ENCODE assay signal across 21 mouse cellular contexts in the genomic region with DNA sequence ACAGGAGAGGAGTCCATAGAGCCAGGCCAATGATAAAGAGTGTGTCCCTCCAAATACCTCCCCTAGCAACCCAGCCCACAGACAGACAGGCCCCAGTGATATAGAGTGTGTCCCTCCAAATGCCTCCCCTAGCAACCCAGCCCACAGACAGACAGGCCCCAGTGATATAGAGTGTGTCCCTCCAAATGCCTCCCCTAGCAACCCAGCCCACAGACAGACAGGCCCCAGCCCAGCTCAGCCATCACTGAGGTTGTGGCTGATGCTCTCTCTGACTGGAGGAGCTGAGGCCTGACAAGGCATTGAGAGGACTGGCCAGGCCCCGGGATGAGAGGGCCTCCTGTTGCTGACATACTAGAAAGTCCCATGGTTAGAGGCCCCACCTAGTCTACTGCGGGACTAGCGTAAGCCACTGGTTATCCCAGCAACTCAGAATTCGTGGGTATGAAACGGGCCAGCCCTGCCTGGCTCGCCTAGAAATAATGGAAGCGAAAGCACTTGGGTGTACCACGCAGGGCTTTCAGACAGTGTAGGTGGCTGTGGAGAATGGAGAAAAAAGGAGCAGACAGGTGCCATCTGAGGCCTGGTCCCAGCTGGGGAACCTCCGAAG. TPM values are rescaled to one million over a fixed set of nuclear protein-coding genes. Genes with fewer than 3 reads are reported as not detected.
DNase-seq lines count a peak whose midpoint lies in the region; TF ChIP-seq lines count a peak whose summit lies in the region.
"Had no signal": no experiment of that assay in that cellular context is flagged by ENCODE, and none has a peak within 500 bp of the region (broad histone marks: within the 10 kb centered on the region; RNA-seq: fewer than 3 reads in every experiment).

No protein-coding gene starts in this region.

- H3K36me3 ChIP-seq in spleen, adult 2 months (ENCODE audit: control insufficient read depth, insufficient read depth, low read length): no peaks in the 10 kb centered on the region
- H3K36me3 ChIP-seq: embryonic facial prominence, embryonic 13.5 days; forebrain, embryonic 12.5 days; G1E; heart, embryonic 15.5 days; hindbrain, embryonic 13.5 days had no signal

- H3K4me3 ChIP-seq in spleen, adult 2 months (ENCODE audit: extremely low read depth, insufficient read depth, insufficient read length): peak overlapping the region; percentile 31; the same call in 1 of the 2 replicates
- H3K4me3 ChIP-seq in bone marrow, adult 2 months (replicated peaks; ENCODE audit: control insufficient read depth, low read depth, low read length): peak overlapping the region; percentile 18
- H3K4me3 ChIP-seq: embryonic facial prominence, embryonic 13.5 days; forebrain, embryonic 12.5 days; heart, adult 2 months; heart, embryonic 15.5 days; hindbrain, embryonic 13.5 days had no signal

- peaks cover 5% of the 10 kb centered on the region; the same call in 1 of the 2 replicates for H3K4me1 ChIP-seq in spleen, adult 2 months (ENCODE audit: control insufficient read depth, insufficient read depth, insufficient read length)
- H3K4me1 ChIP-seq in bone marrow, adult 2 months (ENCODE audit: control insufficient read depth, insufficient read depth, low read length): no peaks in the 10 kb centered on the region

- no peak for DNase-seq in spleen, adult 2 months (ENCODE audit: low read depth in 1 of 2, low spot score in 2 of 2)
- DNase-seq in spleen, adult 18-20 months: no peak
- peak; percentile 43 to 68 for DNase-seq in natural killer cell, adult 2 months (ENCODE audit: low spot score in 2 of 2)
- no peak for DNase-seq in thymus, postnatal 4 days
- no peak for DNase-seq in yolk sac, embryonic 10.5 days (ENCODE audit: low spot score)
- DNase-seq: adrenal gland, postnatal 14 days; cerebellum, adult 2 months; cerebellum, postnatal 14 days; embryo, embryonic 11 days; forebrain, postnatal 0 days; gastrocnemius, postnatal 14 days; heart, adult 2 months; heart, postnatal 14 days had no signal

- TF ChIP-seq POLR2A in spleen, adult 2 months (IDR thresholded peaks at IDR 0.05; ENCODE audit: low read depth, low read length): no peak
- TF ChIP-seq POLR2A in bone marrow, adult 2 months (IDR thresholded peaks at IDR 0.05; ENCODE audit: borderline replicate concordance, control insufficient read depth, low read depth, low read length): no peak

- no peak overlapping the region; the same call in 1 of the 2 replicates for H3K27ac ChIP-seq in spleen, adult 2 months (ENCODE audit: insufficient read depth, low read length)
- H3K27ac ChIP-seq in bone marrow, adult 2 months (ENCODE audit: control insufficient read depth, insufficient read depth, low read depth, low read length, poor library complexity): no peak overlapping the region
- H3K27ac ChIP-seq: embryonic facial prominence, embryonic 13.5 days; forebrain, embryonic 12.5 days; heart, adult 2 months; heart, embryonic 15.5 days; hindbrain, embryonic 13.5 days; hindbrain, postnatal 0 days had no signal

- 92% methylated on average over 9 of the region's 9 CpGs for WGBS in spleen, adult 2 months
- 80% methylated on average over 9 of the region's 9 CpGs for WGBS in bone marrow, adult 2 months

- TF ChIP-seq CTCF in spleen, adult 2 months (IDR thresholded peaks at IDR 0.05; ENCODE audit: extremely low read depth, insufficient read depth, insufficient read length, insufficient replicate concordance): no peak
- no peak for TF ChIP-seq CTCF in bone marrow, adult 2 months (IDR thresholded peaks at IDR 0.05; ENCODE audit: control insufficient read depth, insufficient read depth, low read length)

- peaks cover 10% of the 10 kb centered on the region for H3K27me3 ChIP-seq in spleen, adult 2 months (ENCODE audit: control insufficient read depth, insufficient read depth, low read length)

RNA-seq across cellular contexts. Expression of a gene that starts 2.5 kb away (rescaled TPM):
- 10.9 and 14.4 TPM in 2 replicates for polyA plus RNA-seq in spleen, adult 2 months (2012; rRNA removed)
- 0.77 and 2.2 TPM in 2 replicates for polyA plus RNA-seq in bone marrow, adult 2 months (2011; ENCODE audit: insufficient read depth, insufficient read length, low replicate concordance, missing spikeins)
- polyA plus RNA-seq: G1E; heart, embryonic 11.5 days had no signal

RNA-seq across cellular contexts. Expression of a gene that starts 38.7 kb away (rescaled TPM):
- polyA plus RNA-seq in spleen, adult 2 months (2012; rRNA removed): 16.3 and 20.0 TPM in 2 replicates
- polyA plus RNA-seq in bone marrow, adult 2 months (2011; ENCODE audit: insufficient read depth, insufficient read length, low replicate concordance, missing spikeins): 6.3 and 16.6 TPM in 2 replicates

Comparison
In these comparisons a context has a peak if more than half of its experiments do, and no peak if none do; other contexts are left out.
1. DNase-seq: peak in natural killer cell, adult 2 months (2 of 2); none in spleen, adult 2 months (0 of 2), spleen, adult 18-20 months (0 of 2), thymus, postnatal 4 days (single experiment) and yolk sac, embryonic 10.5 days (single experiment).